In genomic region chr8:123083610-123084009, GRCm38 (mm10) we compare ENCODE assay signal across 18 mouse cellular contexts. TPM values are rescaled to one million over a fixed set of nuclear protein-coding genes. Genes with fewer than 3 reads are reported as not detected.
DNase-seq lines count a peak whose midpoint lies in the region; ATAC-seq and TF ChIP-seq lines count a peak whose summit lies in the region.
"Had no signal": no experiment of that assay in that cellular context is flagged by ENCODE, and none has a peak within 500 bp of the region (broad histone marks: within the 10 kb centered on the region; RNA-seq: fewer than 3 reads in every experiment).

No protein-coding gene starts in this region.

- no peaks in the 10 kb centered on the region for H3K4me1 ChIP-seq in forebrain, embryonic 13.5 days
- H3K4me1 ChIP-seq: embryonic facial prominence, embryonic 13.5 days; liver, embryonic 15.5 days; neural tube, embryonic 13.5 days had no signal

- H3K4me2 ChIP-seq in forebrain, embryonic 13.5 days = no peak overlapping the region
- H3K4me2 ChIP-seq: embryonic facial prominence, embryonic 13.5 days; heart, embryonic 11.5 days; liver, embryonic 15.5 days; neural tube, embryonic 13.5 days had no signal

- ATAC-seq in forebrain, embryonic 13.5 days = no peak
- ATAC-seq: activated CD4-positive, CD25-positive, alpha-beta regulatory T cell, adult 4 months; Patski had no signal

- WGBS in forebrain, embryonic 13.5 days = 86% methylated on average over 12 of the region's 12 CpGs

- peaks cover 97% of the 10 kb centered on the region for H3K36me3 ChIP-seq in forebrain, embryonic 13.5 days (ENCODE audit: poor library complexity, severe bottlenecking)

- no peaks in the 10 kb centered on the region for H3K9me3 ChIP-seq in forebrain, embryonic 13.5 days (replicated peaks)
- H3K9me3 ChIP-seq: embryonic facial prominence, embryonic 13.5 days; liver, embryonic 15.5 days; neural tube, embryonic 13.5 days had no signal

- peak in 1 of 2 experiments; percentile 69 for DNase-seq in layer of hippocampus, adult 2 months (ENCODE audit: low spot score in 2 of 2)
- no peak for DNase-seq in layer of hippocampus, adult 9-10 months (ENCODE audit: low spot score)
- peak; percentile 49 to 56 for DNase-seq in frontal cortex, adult 2 months (ENCODE audit: extremely low spot score in 1 of 2, low spot score in 1 of 2)
- DNase-seq in left cerebral cortex, adult 2 months (ENCODE audit: extremely low spot score in 1 of 2, low spot score in 2 of 2) = peak in 1 of 2 experiments; percentile 35
- DNase-seq in right cerebral cortex, postnatal 14 days = peak; percentile 19
- no peak for DNase-seq in gastrocnemius, postnatal 10 days
- DNase-seq: adrenal gland, postnatal 25 days; cerebellum, adult 9-10 months; heart, postnatal 14 days; lung, postnatal 10 days; thymus, postnatal 25 days had no signal

- no peaks in the 10 kb centered on the region for H3K27me3 ChIP-seq in forebrain, embryonic 13.5 days
- H3K27me3 ChIP-seq: embryonic facial prominence, embryonic 13.5 days; liver, embryonic 15.5 days; neural tube, embryonic 13.5 days; Patski had no signal

- peak overlapping the region; percentile 88 for H3K27ac ChIP-seq in layer of hippocampus, adult 2 months
- peak overlapping the region; percentile 69 for H3K27ac ChIP-seq in left cerebral cortex, adult 2 months
- no peak overlapping the region for H3K27ac ChIP-seq in forebrain, embryonic 13.5 days
- H3K27ac ChIP-seq: embryonic facial prominence, embryonic 13.5 days; liver, embryonic 15.5 days; neural tube, embryonic 13.5 days had no signal

- intact Hi-C loops in left cerebral cortex, adult 2 months (cut with DNase I) = no loop called here

- no peak overlapping the region for H3K4me3 ChIP-seq in layer of hippocampus, adult 2 months
- no peak overlapping the region for H3K4me3 ChIP-seq in left cerebral cortex, adult 2 months
- no peak overlapping the region for H3K4me3 ChIP-seq in forebrain, embryonic 13.5 days
- H3K4me3 ChIP-seq: embryonic facial prominence, embryonic 13.5 days; liver, embryonic 15.5 days; neural tube, embryonic 13.5 days had no signal

- TF ChIP-seq CTCF in layer of hippocampus, adult 2 months (conservative IDR thresholded peaks at IDR 0.05) = no peak
- no peak for TF ChIP-seq CTCF in left cerebral cortex, adult 2 months (IDR thresholded peaks at IDR 0.05)

- H3K9ac ChIP-seq in forebrain, embryonic 13.5 days = no peak overlapping the region
- H3K9ac ChIP-seq: embryonic facial prominence, embryonic 13.5 days; liver, embryonic 15.5 days; neural tube, embryonic 13.5 days had no signal

RNA-seq across cellular contexts. Expression of gene Rpl13, which starts 18.5 kb away (rescaled TPM):
- 100 to 1,000 TPM; 418 to 466 TPM for total RNA-seq in layer of hippocampus, adult 2 months (2021)
- 1,060 and 1,106 TPM in 2 replicates for polyA plus RNA-seq in frontal cortex, adult 2 months (2012; rRNA removed)
- 100 to 1,000 TPM; 369 to 415 TPM for total RNA-seq in left cerebral cortex, adult 2 months (2021)
- total RNA-seq in gastrocnemius, postnatal 10 days (2021) = 100 to 1,000 TPM; 676 to 736 TPM
- polyA plus RNA-seq in forebrain, embryonic 13.5 days (2015; fragmentation: Nextera tagmentation; extraction: Ambion mirVana) = 917 and 1,023 TPM in 2 replicates

RNA-seq across cellular contexts. Expression of gene Spg7, which starts 20.9 kb away (rescaled TPM):
- total RNA-seq in layer of hippocampus, adult 2 months (2021) = 10 to 100 TPM; 63.4 to 66.3 TPM
- polyA plus RNA-seq in frontal cortex, adult 2 months (2012; rRNA removed) = 90.1 and 103 TPM in 2 replicates
- 10 to 100 TPM; 66.2 to 68.8 TPM for total RNA-seq in left cerebral cortex, adult 2 months (2021)
- total RNA-seq in gastrocnemius, postnatal 10 days (2021) = 10 to 100 TPM; 49.6 to 56.8 TPM
- polyA plus RNA-seq in forebrain, embryonic 13.5 days (2015; fragmentation: Nextera tagmentation; extraction: Ambion mirVana) = 45.1 and 47.3 TPM in 2 replicates

RNA-seq across cellular contexts. Expression of gene Cpne7, which starts 33.6 kb away (rescaled TPM):
- 100 to 1,000 TPM; 257 to 313 TPM for total RNA-seq in layer of hippocampus, adult 2 months (2021)
- 145 and 196 TPM in 2 replicates for polyA plus RNA-seq in frontal cortex, adult 2 months (2012; rRNA removed)
- total RNA-seq in left cerebral cortex, adult 2 months (2021) = 10 to 100 TPM; 68.5 to 89.8 TPM
- total RNA-seq in gastrocnemius, postnatal 10 days (2021) = under 1 TPM; 0.41 to 0.82 TPM
- 0.43 and 0.64 TPM in 2 replicates for polyA plus RNA-seq in forebrain, embryonic 13.5 days (2015; fragmentation: Nextera tagmentation; extraction: Ambion mirVana)

RNA-seq across cellular contexts. Expression of gene Ankrd11, which starts 41.5 kb away (rescaled TPM):
- total RNA-seq in layer of hippocampus, adult 2 months (2021) = 100 to 1,000 TPM; 165 to 176 TPM
- polyA plus RNA-seq in frontal cortex, adult 2 months (2012; rRNA removed) = 97.3 and 101 TPM in 2 replicates
- 100 to 1,000 TPM; 161 to 175 TPM for total RNA-seq in left cerebral cortex, adult 2 months (2021)
- 10 to 100 TPM; 52.0 to 65.8 TPM for total RNA-seq in gastrocnemius, postnatal 10 days (2021)
- polyA plus RNA-seq in forebrain, embryonic 13.5 days (2015; fragmentation: Nextera tagmentation; extraction: Ambion mirVana) = 34.3 and 35.6 TPM in 2 replicates

Comparison
In these comparisons a context has a peak if more than half of its experiments do, and no peak if none do; other contexts are left out.
1. DNase-seq: peak in frontal cortex, adult 2 months (2 of 2) and right cerebral cortex, postnatal 14 days (single experiment); none in layer of hippocampus, adult 9-10 months (single experiment) and gastrocnemius, postnatal 10 days (single experiment).
2. RNA of gene Cpne7, which starts 33.6 kb away (total RNA-seq): 257 to 313 TPM in layer of hippocampus, adult 2 months and 68.5 to 89.8 TPM in left cerebral cortex, adult 2 months; 0.41 to 0.82 TPM in gastrocnemius, postnatal 10 days; every median in the first group is over 10 times any median in the second.